Mouse (Mus musculus) hindbrain, embryonic 16.5 days (tissue): Measurements from ENCODE around the gene St5. TPM values are rescaled to one million over a fixed set of nuclear protein-coding genes. Genes with fewer than 3 reads are reported as not detected.
A peak's percentile ranks its signal among the peaks of the same experiment; 100 is the strongest.

Experiments used
- ATAC-seq: fragments of 200-750 bp; cut with Nextera tagmentation; 2 replicates; pipeline ENCODE4 v1.8.0; 2017; ENCODE audit warnings: moderate TSS enrichment, moderate library complexity
- H3K27ac ChIP-seq: fragments of 300-500 bp; sonication (generic); 2 replicates; pipeline ENCODE4 v1.5.1; 2014; ENCODE audit warnings: low read depth, mild to moderate bottlenecking, control low read depth, low read length, moderate library complexity
- H3K27me3 ChIP-seq: fragments of 300-500 bp; sonication (generic); replicated peaks from 2 replicates; pipeline ENCODE4 v1.6.1; 2014; ENCODE audit warnings: low read length; ENCODE audit not compliant: control insufficient read depth, insufficient read depth
- H3K36me3 ChIP-seq: fragments of 300-500 bp; sonication (generic); 2 replicates; pipeline ENCODE4 v1.6.1; 2014; ENCODE audit warnings: mild to moderate bottlenecking, low read length, moderate library complexity, mixed read lengths; ENCODE audit not compliant: control insufficient read depth, insufficient read depth
- H3K4me1 ChIP-seq: fragments of 300-500 bp; sonication (generic); 2 replicates; pipeline ENCODE4 v1.6.1; 2014; ENCODE audit warnings: low read depth, low read length; ENCODE audit not compliant: control insufficient read depth, insufficient read depth
- H3K4me2 ChIP-seq: fragments of 300-500 bp; sonication (generic); 2 replicates; pipeline ENCODE4 v1.6.1; 2014; ENCODE audit warnings: mild to moderate bottlenecking, low read length, control low read depth, moderate library complexity
- H3K4me3 ChIP-seq: fragments of 300-500 bp; sonication (generic); 2 replicates; pipeline ENCODE4 v1.5.1; 2014; ENCODE audit warnings: mild to moderate bottlenecking, low read length, control low read depth, moderate library complexity
- H3K9ac ChIP-seq: fragments of 300-500 bp; sonication (generic); 2 replicates; pipeline ENCODE4 v1.6.1; 2014; ENCODE audit warnings: low read depth, mild to moderate bottlenecking, control low read depth, low read length, moderate library complexity
- H3K9me3 ChIP-seq: fragments of 300-500 bp; sonication (generic); 2 replicates; pipeline ENCODE4 v1.6.1; 2014; ENCODE audit warnings: mild to moderate bottlenecking, low read length, moderate library complexity; ENCODE audit not compliant: control insufficient read depth
- WGBS: fragments of 180-500 bp; shearing (Covaris S2); extraction: QIAGEN DNeasy Blood & Tissue Kit; methylation state at CpG from one replicate; pipeline ENCODE4 v1.1.7; 2014; 5-methylcytosine and 5-hydroxymethylcytosine counted together
- polyA plus RNA-seq: library from polyadenylated mRNA; unstranded; fragments of >200 nt; fragmentation: Nextera tagmentation; extraction: Ambion mirVana; gene quantifications from 2 replicates; pipeline ENCODE4 v1.2.1, GENCODE M21; 2015

St5 gene
- polyA plus RNA-seq, 1 experiment from 2014 or later, result 21.3 TPM

- Histone ChIP-seq H3K4me2 (peak overlapping the region; percentile 62), H3K9me3 (no peaks in the 10 kb centered on the region), H3K27me3 (no peaks in the 10 kb centered on the region), H3K9ac (peak overlapping the region; percentile 73), H3K4me1 (peaks cover 20% of the 10 kb centered on the region), H3K36me3 (peaks cover 15% of the 10 kb centered on the region), H3K27ac (peak overlapping the region; percentile 96), H3K4me3 (peak overlapping the region; percentile 96)
- 19% methylated on average over 10 of the region's 10 CpGs for WGBS
- ATAC-seq, result no peak
Observed at GRCm38 (mm10) chr7:109518036-109518681, 185.2 kb downstream of the St5 start.

GRCm38 (mm10) chr7:109516500-109516899, 186.9 kb downstream of the St5 start:
- Histone ChIP-seq H3K27me3 (no peaks in the 10 kb centered on the region), H3K4me1 (peaks cover 20% of the 10 kb centered on the region), H3K9me3 (no peaks in the 10 kb centered on the region), H3K36me3 (peaks cover 5% of the 10 kb centered on the region), H3K4me3 (no peak overlapping the region), H3K4me2 (no peak overlapping the region), H3K27ac (no peak overlapping the region), H3K9ac (no peak overlapping the region)
- ATAC-seq, result no peak
- 92% methylated on average over 3 of the region's 3 CpGs for WGBS

GRCm38 (mm10) chr7:109511838-109512237, 191.6 kb downstream of the St5 start:
- no peak overlapping the region for H3K27ac ChIP-seq
- peaks cover 3% of the 10 kb centered on the region; the same call in 1 of the 2 replicates for H3K4me1 ChIP-seq
- no peak for ATAC-seq
- WGBS, result 96% methylated on average over 3 of the region's 3 CpGs
- no peak overlapping the region for H3K9ac ChIP-seq
- no peaks in the 10 kb centered on the region for H3K9me3 ChIP-seq
- no peak overlapping the region for H3K4me3 ChIP-seq
- H3K36me3 ChIP-seq, result no peaks in the 10 kb centered on the region
- H3K4me2 ChIP-seq, result no peak overlapping the region
- no peaks in the 10 kb centered on the region for H3K27me3 ChIP-seq

GRCm38 (mm10) chr7:109510799-109511198, 192.6 kb downstream of the St5 start:
- WGBS, result 60% methylated on average over 2 of the region's 2 CpGs
- no peak overlapping the region for H3K27ac ChIP-seq

GRCm38 (mm10) chr7:109508034-109508433, 195.4 kb downstream of the St5 start, which contains the start of gene Trim66:
TSS of gene Trim66 (minus strand) at chr7:109508134.
- Histone ChIP-seq H3K4me3 (no peak within 1 kb of the TSS), H3K9ac (no peak within 1 kb of the TSS), H3K9me3 (no peaks in the 10 kb centered on the region), H3K27ac (no peak within 1 kb of the TSS), H3K27me3 (no peaks in the 10 kb centered on the region), H3K4me2 (no peak within 1 kb of the TSS), H3K36me3 (no peaks in the 10 kb centered on the region), H3K4me1 (peaks cover 3% of the 10 kb centered on the region; the same call in 1 of the 2 replicates)
- ATAC-seq, result 0 out of 2 replicates have a peak, but pooled peaks have one; percentile 14
- WGBS, result 96% methylated on average over 4 of the region's 4 CpGs

More at GRCm38 (mm10) chr7:109510799-109511198, 192.6 kb downstream of the St5 start:
- H3K9me3 ChIP-seq, result no peaks in the 10 kb centered on the region
- H3K4me1 ChIP-seq, result peaks cover 3% of the 10 kb centered on the region; the same call in 1 of the 2 replicates
- H3K36me3 ChIP-seq, result no peaks in the 10 kb centered on the region
- H3K4me2 ChIP-seq, result no peak overlapping the region
- H3K9ac ChIP-seq, result no peak overlapping the region
- ATAC-seq, result no peak
- no peak overlapping the region for H3K4me3 ChIP-seq
- no peaks in the 10 kb centered on the region for H3K27me3 ChIP-seq

GRCm38 (mm10) chr7:109507572-109507971, 195.8 kb downstream of the St5 start:
- Histone ChIP-seq H3K9ac (no peak overlapping the region), H3K4me3 (no peak overlapping the region), H3K9me3 (no peaks in the 10 kb centered on the region), H3K4me1 (peaks cover 3% of the 10 kb centered on the region; the same call in 1 of the 2 replicates), H3K27ac (no peak overlapping the region), H3K27me3 (no peaks in the 10 kb centered on the region), H3K36me3 (no peaks in the 10 kb centered on the region), H3K4me2 (no peak overlapping the region)
- ATAC-seq, result 0 out of 2 replicates have a peak, but pooled peaks have one; percentile 27
- WGBS, result 41% methylated on average over 9 of the region's 9 CpGs

GRCm38 (mm10) chr7:109507119-109507518, 196.3 kb downstream of the St5 start:
- Histone ChIP-seq H3K9me3 (no peaks in the 10 kb centered on the region), H3K27ac (no peak overlapping the region), H3K36me3 (no peaks in the 10 kb centered on the region), H3K4me3 (no peak overlapping the region), H3K27me3 (no peaks in the 10 kb centered on the region), H3K4me2 (no peak overlapping the region), H3K4me1 (peaks cover 3% of the 10 kb centered on the region; the same call in 1 of the 2 replicates), H3K9ac (no peak overlapping the region)
- 6% methylated on average over 8 of the region's 8 CpGs for WGBS
- peak; percentile 76 for ATAC-seq

GRCm38 (mm10) chr7:109497507-109497906, 205.9 kb downstream of the St5 start:
- Histone ChIP-seq H3K27ac (no peak overlapping the region), H3K4me1 (peaks cover 17% of the 10 kb centered on the region), H3K36me3 (no peaks in the 10 kb centered on the region), H3K27me3 (no peaks in the 10 kb centered on the region), H3K4me2 (no peak overlapping the region), H3K4me3 (no peak overlapping the region), H3K9me3 (no peaks in the 10 kb centered on the region), H3K9ac (no peak overlapping the region; the same call in 1 of the 2 replicates)
- ATAC-seq, result no peak
- WGBS, result 47% methylated on average over 4 of the region's 4 CpGs

GRCm38 (mm10) chr7:109493319-109494316, 209.8 kb downstream of the St5 start:
- peak; percentile 90 for ATAC-seq
- peak overlapping the region; percentile 67 for H3K4me2 ChIP-seq
- WGBS, result 13% methylated on average over 21 of the region's 21 CpGs
- H3K4me3 ChIP-seq, result peak overlapping the region; percentile 44
- H3K4me1 ChIP-seq, result peaks cover 20% of the 10 kb centered on the region
- H3K9ac ChIP-seq, result peak overlapping the region; percentile 64
- H3K36me3 ChIP-seq, result no peaks in the 10 kb centered on the region
- no peaks in the 10 kb centered on the region for H3K9me3 ChIP-seq
- peak overlapping the region; percentile 62 for H3K27ac ChIP-seq
- H3K27me3 ChIP-seq, result no peaks in the 10 kb centered on the region
